Mouse (Mus musculus): ENCODE data around the gene Edn3. TPM values are rescaled to one million over a fixed set of nuclear protein-coding genes. Genes with fewer than 3 reads are reported as not detected.
A peak's percentile ranks its signal among the peaks of the same experiment; 100 is the strongest.

Edn3 gene
- polyA plus RNA-seq, 1 experiment from 2014 or later: 0.11 TPM

DNA sequence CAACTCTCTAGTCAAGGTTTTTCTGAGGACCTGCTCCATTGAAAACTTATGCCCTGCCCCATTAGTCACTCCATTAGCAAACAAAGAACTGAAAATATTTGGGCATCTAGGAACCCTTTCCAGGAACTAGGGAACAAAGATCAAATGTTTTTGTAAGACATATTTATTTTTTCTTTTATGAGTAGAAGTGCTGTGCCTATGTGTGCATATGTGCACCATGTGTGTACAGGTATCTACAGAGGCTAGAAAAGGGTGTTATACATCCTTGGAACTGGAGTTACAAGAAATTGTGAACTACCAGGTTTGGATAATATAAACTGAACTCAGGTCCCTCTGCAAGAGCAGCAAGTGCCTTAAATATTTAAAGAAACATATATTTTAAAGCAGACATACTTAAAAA lies 28.4 kb downstream of the Edn3 start:
- no peak overlapping the region for H3K9ac ChIP-seq (replicated peaks)
- no peaks in the 10 kb centered on the region for H3K36me3 ChIP-seq (replicated peaks; ENCODE audit: insufficient read depth, low read length)
- H3K9me3 ChIP-seq (ENCODE audit: low read length): no peaks in the 10 kb centered on the region
- H3K4me2 ChIP-seq (ENCODE audit: low read depth, low read length): no peak overlapping the region
- ATAC-seq (no peak), DNase-seq (no peak)
- no peak overlapping the region for H3K27ac ChIP-seq (ENCODE audit: low read depth)
- no peaks in the 10 kb centered on the region for H3K27me3 ChIP-seq (ENCODE audit: insufficient read depth, low read length)
- H3K4me1 ChIP-seq (ENCODE audit: insufficient read depth): no peaks in the 10 kb centered on the region
- TF ChIP-seq EP300 (IDR thresholded peaks at IDR 0.05; ENCODE audit: low read depth): no peak
- H3K4me3 ChIP-seq (ENCODE audit: low read depth, low read length): no peak overlapping the region

DNA sequence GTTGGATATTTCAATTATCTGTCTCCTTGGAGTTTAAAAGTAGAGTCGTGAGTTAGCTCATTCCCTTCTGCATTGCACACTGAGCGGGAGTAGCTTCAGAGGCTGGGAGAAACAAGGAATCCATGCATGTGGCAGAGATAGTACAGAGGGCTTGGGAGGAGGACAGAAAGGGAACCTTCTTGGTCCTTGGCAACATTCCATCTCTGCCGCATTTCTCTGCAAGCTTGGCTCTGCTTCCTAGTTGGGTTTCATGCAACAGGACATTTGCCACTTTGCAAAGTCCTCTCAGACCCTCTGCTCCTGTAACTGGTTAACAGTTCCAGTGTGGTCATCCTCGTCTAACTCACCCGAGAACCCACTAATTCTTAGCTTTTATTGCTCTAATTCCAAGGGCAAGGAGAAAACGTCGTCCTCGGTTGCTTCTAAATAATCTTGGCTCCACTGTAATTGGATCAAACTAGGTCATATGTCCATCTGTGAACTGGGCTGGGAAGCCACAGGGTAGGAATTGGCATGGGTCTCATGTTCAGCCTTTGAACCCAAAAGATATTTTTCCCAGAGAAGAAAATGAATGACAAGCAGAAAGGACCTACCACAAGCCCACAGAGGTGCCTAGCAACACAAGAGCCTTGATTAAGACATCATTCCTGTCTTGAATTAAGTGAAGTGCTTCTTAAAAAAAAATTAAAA lies 32.2 kb downstream of the Edn3 start:
- WGBS (ENCODE audit: insufficient replicate concordance): 74% methylated on average over 8 of the region's 8 CpGs
- TF ChIP-seq EP300 (IDR thresholded peaks at IDR 0.05; ENCODE audit: low read depth) (no peak), CTCF (IDR thresholded peaks at IDR 0.05; ENCODE audit: low read depth) (no peak)
- H3K4me2 ChIP-seq (ENCODE audit: low read depth, low read length): no peak overlapping the region
- DNase-seq: no peak
- no peak overlapping the region for H3K4me3 ChIP-seq (ENCODE audit: low read depth, low read length)
- no peaks in the 10 kb centered on the region for H3K27me3 ChIP-seq (ENCODE audit: insufficient read depth, low read length)
- no peaks in the 10 kb centered on the region for H3K9me3 ChIP-seq (ENCODE audit: low read length)
- ATAC-seq: no peak
- H3K4me1 ChIP-seq (ENCODE audit: insufficient read depth): no peaks in the 10 kb centered on the region
- no peak overlapping the region for H3K27ac ChIP-seq (ENCODE audit: low read depth)
- no peaks in the 10 kb centered on the region for H3K36me3 ChIP-seq (replicated peaks; ENCODE audit: insufficient read depth, low read length)
- H3K9ac ChIP-seq (replicated peaks): no peak overlapping the region

DNA sequence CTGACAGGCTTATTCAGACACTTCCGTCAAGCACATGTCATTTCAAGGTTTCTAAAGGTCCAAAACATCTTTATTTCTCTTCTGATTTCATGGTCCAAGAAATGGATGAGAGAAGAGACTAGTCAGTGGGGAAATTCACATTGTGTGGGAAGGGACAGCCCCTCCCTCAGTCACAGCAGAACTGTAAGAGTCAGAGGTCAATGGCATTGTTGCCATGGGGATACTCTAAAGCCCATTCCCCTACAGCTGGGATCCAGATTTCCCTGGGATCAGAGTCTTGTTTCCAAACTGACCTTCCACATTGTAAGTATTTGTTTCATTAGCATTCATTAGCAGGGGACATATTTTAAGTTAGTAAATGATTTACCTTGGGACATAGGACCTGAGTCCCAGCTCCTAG lies 32.8 kb downstream of the Edn3 start:
- 86% methylated on average over 1 of the region's 1 CpGs for WGBS (ENCODE audit: insufficient replicate concordance)
- H3K27me3 ChIP-seq (ENCODE audit: insufficient read depth, low read length): no peaks in the 10 kb centered on the region
- no peak for ATAC-seq
- no peak overlapping the region for H3K4me3 ChIP-seq (ENCODE audit: low read depth, low read length)
- DNase-seq: no peak
- no peak overlapping the region for H3K27ac ChIP-seq (ENCODE audit: low read depth)
- H3K9ac ChIP-seq (replicated peaks): no peak overlapping the region
- no peaks in the 10 kb centered on the region for H3K36me3 ChIP-seq (replicated peaks; ENCODE audit: insufficient read depth, low read length)
- TF ChIP-seq CTCF (IDR thresholded peaks at IDR 0.05; ENCODE audit: low read depth): no peak
- no peak for TF ChIP-seq EP300 (IDR thresholded peaks at IDR 0.05; ENCODE audit: low read depth)
- H3K9me3 ChIP-seq (ENCODE audit: low read length): no peaks in the 10 kb centered on the region
- H3K4me2 ChIP-seq (ENCODE audit: low read depth, low read length): no peak overlapping the region
- H3K4me1 ChIP-seq (ENCODE audit: insufficient read depth): no peaks in the 10 kb centered on the region

DNA sequence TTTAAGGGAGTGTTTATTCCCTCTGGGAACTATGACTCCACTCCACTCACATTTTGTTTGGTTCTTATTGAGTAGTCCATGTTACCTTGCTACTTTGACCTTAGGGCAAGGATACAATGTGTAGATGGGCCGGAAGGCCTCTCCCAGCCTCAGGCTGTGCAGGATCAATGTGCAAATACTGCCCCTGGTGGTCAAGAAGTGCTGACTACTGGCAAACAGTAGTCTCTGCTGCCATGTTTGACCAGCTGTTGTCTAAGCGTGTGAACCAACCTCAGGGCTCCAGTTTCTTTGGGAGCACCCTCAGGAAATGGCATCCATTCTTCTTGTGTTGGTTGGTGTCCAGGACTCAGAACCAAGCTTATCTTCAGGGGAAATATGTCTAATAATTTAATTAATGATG lies 36.6 kb downstream of the Edn3 start:
- Histone ChIP-seq H3K4me3 (ENCODE audit: low read depth, low read length) (no peak overlapping the region), H3K27ac (ENCODE audit: low read depth) (no peak overlapping the region), H3K36me3 (replicated peaks; ENCODE audit: insufficient read depth, low read length) (no peaks in the 10 kb centered on the region), H3K27me3 (ENCODE audit: insufficient read depth, low read length) (no peaks in the 10 kb centered on the region), H3K4me1 (ENCODE audit: insufficient read depth) (no peaks in the 10 kb centered on the region), H3K9me3 (ENCODE audit: low read length) (no peaks in the 10 kb centered on the region), H3K4me2 (ENCODE audit: low read depth, low read length) (no peak overlapping the region), H3K9ac (replicated peaks) (no peak overlapping the region)
- DNase-seq (no peak), ATAC-seq (no peak)
- TF ChIP-seq CTCF (IDR thresholded peaks at IDR 0.05; ENCODE audit: low read depth) (peak; percentile 42), EP300 (IDR thresholded peaks at IDR 0.05; ENCODE audit: low read depth) (no peak)
- 63% methylated on average over 2 of the region's 2 CpGs for WGBS (ENCODE audit: insufficient replicate concordance)

DNA sequence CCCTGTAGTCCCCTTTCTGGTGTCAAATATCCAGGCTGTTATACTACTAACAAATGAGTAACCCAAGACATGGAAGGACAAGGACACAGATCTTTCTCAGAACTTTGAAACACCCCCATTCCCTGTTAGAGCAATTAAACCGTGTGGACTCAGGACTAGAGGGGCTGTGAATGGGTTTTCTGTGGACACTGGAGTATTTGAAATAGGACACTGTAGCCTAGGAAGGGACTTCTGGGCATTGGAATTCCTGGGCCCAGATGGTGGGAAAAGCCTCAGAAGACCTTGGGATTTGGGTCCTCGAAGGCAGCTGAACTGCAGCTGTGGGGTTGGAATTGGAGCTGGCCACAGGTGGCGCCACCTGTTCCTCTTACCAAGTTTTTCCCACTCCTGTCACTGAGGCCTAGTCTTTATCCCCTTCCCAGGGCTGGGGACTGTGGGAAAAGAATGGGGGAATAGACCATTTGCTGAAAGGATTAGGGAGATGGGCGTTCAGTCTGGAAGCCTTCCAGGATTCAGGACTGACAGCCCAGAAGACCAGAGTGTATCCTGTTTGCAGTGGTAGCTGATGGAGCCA lies 37.2 kb downstream of the Edn3 start:
- Histone ChIP-seq H3K4me1 (ENCODE audit: insufficient read depth) (no peaks in the 10 kb centered on the region), H3K9me3 (ENCODE audit: low read length) (no peaks in the 10 kb centered on the region), H3K27ac (ENCODE audit: low read depth) (no peak overlapping the region), H3K36me3 (replicated peaks; ENCODE audit: insufficient read depth, low read length) (no peaks in the 10 kb centered on the region), H3K4me2 (ENCODE audit: low read depth, low read length) (no peak overlapping the region), H3K27me3 (ENCODE audit: insufficient read depth, low read length) (no peaks in the 10 kb centered on the region), H3K4me3 (ENCODE audit: low read depth, low read length) (no peak overlapping the region), H3K9ac (replicated peaks) (no peak overlapping the region)
- TF ChIP-seq CTCF (IDR thresholded peaks at IDR 0.05; ENCODE audit: low read depth) (no peak), EP300 (IDR thresholded peaks at IDR 0.05; ENCODE audit: low read depth) (no peak)
- ATAC-seq: no peak
- 76% methylated on average over 4 of the region's 4 CpGs for WGBS (ENCODE audit: insufficient replicate concordance)
- no peak for DNase-seq

DNA sequence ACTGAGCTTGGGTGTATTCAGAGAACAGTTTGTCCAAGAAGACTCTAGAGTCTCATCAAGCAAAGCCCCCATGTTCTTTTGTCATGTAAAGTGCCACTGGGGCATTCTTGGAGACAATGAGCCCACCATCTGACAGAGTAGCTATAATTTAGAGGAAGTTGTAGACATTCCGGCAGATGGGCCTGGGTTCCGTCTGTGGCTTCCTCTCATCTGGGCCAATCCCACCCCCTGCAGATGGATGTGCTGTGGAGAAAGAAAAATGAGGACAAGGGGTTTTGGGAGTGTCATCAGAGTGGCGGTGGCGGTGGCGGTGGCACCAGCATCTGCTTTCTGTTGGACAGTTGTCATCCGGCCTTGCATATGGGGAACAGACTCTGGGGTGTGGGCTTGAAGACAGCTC lies 42.0 kb downstream of the Edn3 start:
- Histone ChIP-seq H3K27ac (ENCODE audit: low read depth) (no peak overlapping the region), H3K9me3 (ENCODE audit: low read length) (no peaks in the 10 kb centered on the region), H3K4me3 (ENCODE audit: low read depth, low read length) (no peak overlapping the region), H3K36me3 (replicated peaks; ENCODE audit: insufficient read depth, low read length) (no peaks in the 10 kb centered on the region), H3K4me2 (ENCODE audit: low read depth, low read length) (no peak overlapping the region), H3K4me1 (ENCODE audit: insufficient read depth) (no peaks in the 10 kb centered on the region), H3K27me3 (ENCODE audit: insufficient read depth, low read length) (no peaks in the 10 kb centered on the region), H3K9ac (replicated peaks) (no peak overlapping the region)
- DNase-seq: no peak
- no peak for ATAC-seq
- WGBS (ENCODE audit: insufficient replicate concordance): 47% methylated on average over 6 of the region's 6 CpGs
- no peak for TF ChIP-seq CTCF (IDR thresholded peaks at IDR 0.05; ENCODE audit: low read depth)
- no peak for TF ChIP-seq EP300 (IDR thresholded peaks at IDR 0.05; ENCODE audit: low read depth)

All from liver, postnatal 0 days (tissue).